Mouse (Mus musculus): ENCODE data around the gene Ell2. TPM values are rescaled to one million over a fixed set of nuclear protein-coding genes. Genes with fewer than 3 reads are reported as not detected.

The Ell2 gene
- 31.9 to 41.4 TPM (median 38.5 TPM) in 4 replicates for total RNA-seq (2023; ENCODE audit: inconsistent age)

GRCm38 (mm10) chr13:75706457-75706856, at the start of gene Ell2:
Gene Ell2, plus strand, starts transcription at chr13:75706757.

Other genes starting within 250 kb of the Ell2 start
- gene Glrx, start 133.1 kb downstream of the Ell2 start, total RNA-seq (2023; ENCODE audit: inconsistent age), result 6.8 to 12.8 TPM (median 9.6 TPM) in 4 replicates
- 0.10 to 0.45 TPM (median 0.31 TPM) in 4 replicates for gene Rhobtb3, start 237.2 kb downstream of the Ell2 start, total RNA-seq (2023; ENCODE audit: inconsistent age)

All from B cell, adult (primary cell).